Mouse (Mus musculus): Measurements from ENCODE around the gene Srpk2. TPM values are rescaled to one million over a fixed set of nuclear protein-coding genes. Genes with fewer than 3 reads are reported as not detected.
"Not testable (repeated sequence)": the region's sequence is repeated elsewhere in the genome, so short reads cannot be mapped to it uniquely, and the experiment has no call there.

Srpk2 gene
- total and polyA plus RNA-seq, 2 experiments from 2014 or later = 62.2 to 150 TPM

DNA sequence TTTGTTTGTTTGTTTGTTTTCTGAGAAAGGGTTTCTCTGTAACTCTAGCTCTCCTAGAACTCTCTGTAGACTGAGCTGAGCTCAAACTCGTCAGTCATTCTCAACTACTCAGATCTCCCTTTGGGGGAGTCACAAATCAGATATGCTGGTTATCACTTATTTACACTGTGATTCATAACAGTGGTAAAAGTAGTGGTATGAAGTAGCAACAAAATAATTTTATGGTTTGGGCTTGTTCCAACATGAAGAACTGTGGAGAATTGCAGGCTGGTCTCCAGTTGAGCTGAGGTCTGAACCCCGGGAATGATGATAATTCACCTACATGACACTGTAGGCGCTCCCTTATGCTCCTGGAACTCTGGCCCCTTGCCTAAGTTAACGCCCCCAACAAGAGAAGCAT, 124.2 kb downstream of the Srpk2 start:
- Histone ChIP-seq H3K4me2 (ENCODE audit: low read depth, low read length) (no peak overlapping the region), H3K9me3 (ENCODE audit: low read length) (no peaks in the 10 kb centered on the region), H3K27me3 (ENCODE audit: insufficient read depth, low read length) (no peaks in the 10 kb centered on the region), H3K4me1 (ENCODE audit: insufficient read depth, low read length) (no peaks in the 10 kb centered on the region), H3K4me3 (ENCODE audit: low read length) (no peak overlapping the region), H3K9ac (replicated peaks; ENCODE audit: low read length) (no peak overlapping the region), H3K36me3 (ENCODE audit: insufficient read depth, low read length) (0 out of 2 replicates have a peak, but pooled peaks cover 4% of the 10 kb centered on the region), H3K27ac (no peak overlapping the region)
- no peak for TF ChIP-seq CTCF (IDR thresholded peaks at IDR 0.05; ENCODE audit: low read depth)
- WGBS = 85% methylated on average over 4 of the region's 4 CpGs
- no peak for DNase-seq (ENCODE audit: low spot score)
- no peak for ATAC-seq

GRCm38 (mm10) chr5:23556007-23556770, 128.2 kb downstream of the Srpk2 start:
- H3K4me3 ChIP-seq (ENCODE audit: low read length) = no peak overlapping the region
- no peak overlapping the region for H3K27ac ChIP-seq
- no peak overlapping the region for H3K9ac ChIP-seq (replicated peaks; ENCODE audit: low read length)
- no peak for TF ChIP-seq CTCF (IDR thresholded peaks at IDR 0.05; ENCODE audit: low read depth)
- DNase-seq (ENCODE audit: low spot score) = no peak
- 0 out of 2 replicates have a peak, but pooled peaks cover 4% of the 10 kb centered on the region for H3K36me3 ChIP-seq (ENCODE audit: insufficient read depth, low read length)
- ATAC-seq = no peak
- 91% methylated on average over 7 of the region's 7 CpGs for WGBS
- H3K9me3 ChIP-seq (ENCODE audit: low read length) = no peaks in the 10 kb centered on the region
- H3K4me1 ChIP-seq (ENCODE audit: insufficient read depth, low read length) = no peaks in the 10 kb centered on the region
- no peak overlapping the region for H3K4me2 ChIP-seq (ENCODE audit: low read depth, low read length)
- no peaks in the 10 kb centered on the region for H3K27me3 ChIP-seq (ENCODE audit: insufficient read depth, low read length)

GRCm38 (mm10) chr5:23553338-23553737, 131.1 kb downstream of the Srpk2 start:
- WGBS = 67% methylated on average over 3 of the region's 3 CpGs
- H3K27ac ChIP-seq; H3K9ac ChIP-seq (replicated peaks; ENCODE audit: low read length); H3K9me3 ChIP-seq (ENCODE audit: low read length); H3K4me3 ChIP-seq (ENCODE audit: low read length); H3K27me3 ChIP-seq (ENCODE audit: insufficient read depth, low read length); DNase-seq (ENCODE audit: low spot score); H3K4me2 ChIP-seq (ENCODE audit: low read depth, low read length); ATAC-seq; H3K36me3 ChIP-seq (ENCODE audit: insufficient read depth, low read length); H3K4me1 ChIP-seq (ENCODE audit: insufficient read depth, low read length): not testable (repeated sequence)

GRCm38 (mm10) chr5:23551687-23552086, 132.7 kb downstream of the Srpk2 start:
- no peak for DNase-seq (ENCODE audit: low spot score)
- 0 out of 2 replicates have a peak, but pooled peaks cover 8% of the 10 kb centered on the region for H3K36me3 ChIP-seq (ENCODE audit: insufficient read depth, low read length)

GRCm38 (mm10) chr5:23535692-23536091, 148.7 kb downstream of the Srpk2 start:
- H3K4me2 ChIP-seq (ENCODE audit: low read depth, low read length) = no peak overlapping the region
- no peak for TF ChIP-seq CTCF (IDR thresholded peaks at IDR 0.05; ENCODE audit: low read depth)
- H3K4me3 ChIP-seq (ENCODE audit: low read length) = no peak overlapping the region
- H3K27ac ChIP-seq = no peak overlapping the region
- DNase-seq (ENCODE audit: low spot score) = no peak
- 78% methylated on average over 7 of the region's 7 CpGs for WGBS
- H3K9me3 ChIP-seq (ENCODE audit: low read length) = no peaks in the 10 kb centered on the region
- no peak for ATAC-seq
- H3K27me3 ChIP-seq (ENCODE audit: insufficient read depth, low read length) = no peaks in the 10 kb centered on the region
- H3K4me1 ChIP-seq (ENCODE audit: insufficient read depth, low read length) = no peaks in the 10 kb centered on the region
- no peak overlapping the region for H3K9ac ChIP-seq (replicated peaks; ENCODE audit: low read length)
- peaks cover 10% of the 10 kb centered on the region; the same call in 1 of the 2 replicates for H3K36me3 ChIP-seq (ENCODE audit: insufficient read depth, low read length)

More at GRCm38 (mm10) chr5:23551687-23552086, 132.7 kb downstream of the Srpk2 start:
- Histone ChIP-seq H3K4me3 (ENCODE audit: low read length) (no peak overlapping the region), H3K4me1 (ENCODE audit: insufficient read depth, low read length) (no peaks in the 10 kb centered on the region), H3K9ac (replicated peaks; ENCODE audit: low read length) (no peak overlapping the region), H3K27me3 (ENCODE audit: insufficient read depth, low read length) (no peaks in the 10 kb centered on the region), H3K4me2 (ENCODE audit: low read depth, low read length) (no peak overlapping the region), H3K9me3 (ENCODE audit: low read length) (no peaks in the 10 kb centered on the region), H3K27ac (no peak overlapping the region)
- 82% methylated on average over 5 of the region's 5 CpGs for WGBS
- TF ChIP-seq CTCF (IDR thresholded peaks at IDR 0.05; ENCODE audit: low read depth) = no peak
- no peak for ATAC-seq

GRCm38 (mm10) chr5:23531541-23532096, 152.8 kb downstream of the Srpk2 start:
- no peaks in the 10 kb centered on the region for H3K27me3 ChIP-seq (ENCODE audit: insufficient read depth, low read length)
- no peak for TF ChIP-seq CTCF (IDR thresholded peaks at IDR 0.05; ENCODE audit: low read depth)
- no peak overlapping the region for H3K4me3 ChIP-seq (ENCODE audit: low read length)
- ATAC-seq (no peak), DNase-seq (ENCODE audit: low spot score) (no peak)
- peaks cover 7% of the 10 kb centered on the region; the same call in 1 of the 2 replicates for H3K36me3 ChIP-seq (ENCODE audit: insufficient read depth, low read length)
- H3K9ac ChIP-seq (replicated peaks; ENCODE audit: low read length) = no peak overlapping the region
- WGBS = 87% methylated on average over 7 of the region's 7 CpGs
- no peaks in the 10 kb centered on the region for H3K4me1 ChIP-seq (ENCODE audit: insufficient read depth, low read length)
- no peak overlapping the region for H3K4me2 ChIP-seq (ENCODE audit: low read depth, low read length)
- no peak overlapping the region for H3K27ac ChIP-seq
- no peaks in the 10 kb centered on the region for H3K9me3 ChIP-seq (ENCODE audit: low read length)

DNA sequence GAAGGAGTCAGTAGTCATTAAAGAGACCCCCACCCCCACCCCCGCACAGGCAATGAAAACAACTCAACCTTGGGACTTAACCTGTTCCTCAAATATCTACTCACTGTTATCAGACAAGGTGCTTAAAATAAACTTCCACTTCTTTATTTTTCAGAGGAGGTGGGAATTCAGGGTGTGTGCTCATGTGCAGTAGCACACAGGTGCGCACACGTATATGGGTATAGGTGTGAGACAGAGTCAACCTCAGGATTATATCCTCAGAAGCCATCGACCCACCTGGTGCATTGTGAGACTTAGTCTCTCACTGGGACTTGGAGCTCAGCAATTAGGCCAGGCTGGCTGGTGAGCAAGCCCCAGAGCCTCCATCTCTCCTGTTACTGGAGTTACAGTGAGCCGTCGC, 153.3 kb downstream of the Srpk2 start:
- Histone ChIP-seq H3K4me2 (ENCODE audit: low read depth, low read length) (no peak overlapping the region), H3K9me3 (ENCODE audit: low read length) (no peaks in the 10 kb centered on the region), H3K27me3 (ENCODE audit: insufficient read depth, low read length) (no peaks in the 10 kb centered on the region), H3K4me3 (ENCODE audit: low read length) (no peak overlapping the region), H3K36me3 (ENCODE audit: insufficient read depth, low read length) (peaks cover 3% of the 10 kb centered on the region; the same call in 1 of the 2 replicates), H3K4me1 (ENCODE audit: insufficient read depth, low read length) (no peaks in the 10 kb centered on the region), H3K9ac (replicated peaks; ENCODE audit: low read length) (no peak overlapping the region), H3K27ac (no peak overlapping the region)
- no peak for ATAC-seq
- no peak for DNase-seq (ENCODE audit: low spot score)
- WGBS = 99% methylated on average over 6 of the region's 6 CpGs
- no peak for TF ChIP-seq CTCF (IDR thresholded peaks at IDR 0.05; ENCODE audit: low read depth)
